Mouse (Mus musculus) liver, embryonic 16.5 days (tissue): ENCODE data around the gene 2810004N23Rik. TPM values are rescaled to one million over a fixed set of nuclear protein-coding genes. Genes with fewer than 3 reads are reported as not detected.

Experiments
- ATAC-seq: fragments of 200-750 bp; cut with Nextera tagmentation; 2 replicates; pipeline ENCODE4 v1.8.0; 2017; ENCODE audit warnings: low read depth, mild to moderate bottlenecking, moderate number of reproducible peaks, moderate library complexity
- H3K27ac ChIP-seq: fragments of 300-500 bp; sonication (generic); 2 replicates; pipeline ENCODE4 v1.5.1; 2014; ENCODE audit warnings: mild to moderate bottlenecking, low read length
- H3K27me3 ChIP-seq: fragments of 300-500 bp; sonication (generic); 2 replicates; pipeline ENCODE4 v1.6.1; 2014; ENCODE audit warnings: low read depth, low read length, mixed read lengths; ENCODE audit not compliant: control insufficient read depth, insufficient read depth
- H3K36me3 ChIP-seq: fragments of 300-500 bp; sonication (generic); 2 replicates; pipeline ENCODE4 v1.6.1; 2014; ENCODE audit warnings: mild to moderate bottlenecking; ENCODE audit not compliant: control insufficient read depth, insufficient read depth
- H3K4me1 ChIP-seq: fragments of 300-500 bp; sonication (generic); 2 replicates; pipeline ENCODE4 v1.6.1; 2014; ENCODE audit warnings: low read depth, low read length, mixed read lengths; ENCODE audit not compliant: control insufficient read depth
- H3K4me2 ChIP-seq: fragments of 300-500 bp; sonication (generic); 2 replicates; pipeline ENCODE4 v1.6.1; 2014; ENCODE audit warnings: low read depth, low read length, mixed read lengths
- H3K4me3 ChIP-seq: fragments of 300-500 bp; sonication (generic); 2 replicates; pipeline ENCODE4 v1.5.1; 2014; ENCODE audit warnings: low read depth, mild to moderate bottlenecking, low read length
- H3K9ac ChIP-seq: fragments of 300-500 bp; sonication (generic); 2 replicates; pipeline ENCODE4 v1.6.1; 2014; ENCODE audit warnings: low read depth, low read length
- H3K9me3 ChIP-seq: fragments of 300-500 bp; sonication (generic); replicated peaks from 2 replicates; pipeline ENCODE4 v1.6.1; 2016; ENCODE audit warnings: low read length; ENCODE audit not compliant: control insufficient read depth
- WGBS: fragments of 180-500 bp; shearing (Covaris S2); extraction: QIAGEN DNeasy Blood & Tissue Kit; methylation state at CpG from one replicate; pipeline ENCODE4 v1.1.7; 2014; ENCODE audit not compliant: insufficient replicate concordance; 5-methylcytosine and 5-hydroxymethylcytosine counted together
- polyA plus RNA-seq: library from polyadenylated mRNA; unstranded; fragments of >200 nt; fragmentation: Nextera tagmentation; extraction: Ambion mirVana; gene quantifications from 2 replicates; pipeline ENCODE4 v1.2.1, GENCODE M21; 2015

Gene 2810004N23Rik
- polyA plus RNA-seq, 1 experiment from 2014 or later: 16.9 TPM

DNA sequence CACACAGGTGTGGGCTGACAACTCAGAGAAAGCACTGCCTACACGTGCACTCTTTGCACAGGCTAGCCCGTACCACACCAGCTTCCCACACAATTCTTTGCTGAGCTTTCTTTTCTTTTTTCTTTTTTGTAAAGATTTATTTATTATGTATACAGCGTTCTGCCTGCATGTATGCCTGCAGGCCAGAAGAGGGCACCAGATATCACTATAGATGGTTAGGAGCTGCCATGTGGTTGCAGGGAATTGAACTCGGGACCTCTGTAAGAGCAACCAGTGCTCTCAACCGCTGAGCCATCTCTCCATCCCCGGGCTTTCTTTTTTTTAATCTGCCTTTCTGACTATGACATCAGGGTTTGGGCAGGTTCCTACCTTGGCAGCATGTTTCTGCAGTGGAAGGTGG, 39.4 kb downstream of the 2810004N23Rik start:
- 54% methylated on average over 6 of the region's 6 CpGs for WGBS
- H3K36me3 ChIP-seq: no peaks in the 10 kb centered on the region

GRCm38 (mm10) chr8:124820125-124820524, 42.8 kb downstream of the 2810004N23Rik start:
- Histone ChIP-seq H3K4me3 (no peak overlapping the region), H3K27ac (no peak overlapping the region), H3K9ac (no peak overlapping the region), H3K9me3 (peaks cover 3% of the 10 kb centered on the region; the same call in 1 of the 2 replicates), H3K4me2 (peak overlapping the region; percentile 36; the same call in 1 of the 2 replicates), H3K4me1 (no peaks in the 10 kb centered on the region), H3K27me3 (no peaks in the 10 kb centered on the region), H3K36me3 (no peaks in the 10 kb centered on the region)
- 49% methylated on average over 11 of the region's 11 CpGs for WGBS
- peak; percentile 37; the same call in 1 of the 2 replicates for ATAC-seq

More for the DNA sequence above, 39.4 kb downstream of the 2810004N23Rik start:
- no peaks in the 10 kb centered on the region for H3K9me3 ChIP-seq
- ATAC-seq: no peak
- no peak overlapping the region for H3K4me2 ChIP-seq
- no peaks in the 10 kb centered on the region; the same call in 1 of the 2 replicates for H3K4me1 ChIP-seq
- H3K27ac ChIP-seq: no peak overlapping the region
- H3K4me3 ChIP-seq: no peak overlapping the region
- H3K27me3 ChIP-seq: no peaks in the 10 kb centered on the region
- H3K9ac ChIP-seq: no peak overlapping the region

DNA sequence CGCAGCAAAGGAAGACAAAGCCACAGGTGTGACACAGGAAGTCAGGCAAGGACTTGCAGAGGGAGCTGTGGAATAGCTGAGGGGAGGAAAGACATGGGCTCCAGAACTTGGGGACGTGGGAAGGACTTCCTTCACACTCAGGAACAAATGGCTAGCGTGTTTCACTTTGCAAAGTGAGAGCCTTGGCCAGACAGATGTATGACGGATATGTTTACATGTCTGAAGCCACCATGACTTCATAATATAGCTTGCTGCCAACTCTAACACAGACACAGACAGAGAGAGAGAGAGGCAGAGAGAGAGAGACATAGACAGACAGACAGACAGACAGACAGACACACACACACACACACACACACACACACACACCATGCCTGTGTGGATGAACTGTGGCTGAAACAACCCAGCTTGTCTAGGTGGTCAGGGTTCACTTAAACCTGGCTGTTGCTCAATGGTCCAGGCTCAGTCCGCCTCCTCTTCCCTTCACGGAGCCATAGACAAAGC, 43.3 kb downstream of the 2810004N23Rik start:
- Histone ChIP-seq H3K4me1 (no peaks in the 10 kb centered on the region), H3K4me2 (peak overlapping the region; percentile 36; the same call in 1 of the 2 replicates), H3K4me3 (no peak overlapping the region), H3K9ac (no peak overlapping the region), H3K36me3 (no peaks in the 10 kb centered on the region), H3K27ac (no peak overlapping the region), H3K27me3 (no peaks in the 10 kb centered on the region), H3K9me3 (peaks cover 3% of the 10 kb centered on the region; the same call in 1 of the 2 replicates)
- 39% methylated on average over 6 of the region's 6 CpGs for WGBS
- ATAC-seq: peak; percentile 43

DNA sequence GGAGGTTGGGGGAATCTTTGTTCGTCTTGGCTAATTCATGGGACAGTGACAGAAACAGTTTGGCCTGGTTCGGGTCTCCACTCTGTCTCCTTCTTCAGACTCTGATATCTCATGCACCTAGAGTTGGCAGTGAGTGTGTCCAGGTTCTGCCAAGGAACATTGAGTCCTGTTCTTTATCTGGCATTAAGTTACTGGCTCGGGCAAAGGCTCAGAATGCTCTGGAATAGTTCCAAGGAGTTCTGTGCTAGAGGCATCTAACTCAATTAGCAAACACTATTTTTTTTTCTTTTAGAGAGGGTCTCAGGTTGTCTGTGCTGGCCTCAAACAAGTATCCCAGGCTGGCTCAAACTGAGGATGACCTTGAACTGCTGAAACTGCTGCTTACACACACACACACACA, 45.6 kb downstream of the 2810004N23Rik start:
- peaks cover 3% of the 10 kb centered on the region; the same call in 1 of the 2 replicates for H3K9me3 ChIP-seq
- H3K4me1 ChIP-seq: no peaks in the 10 kb centered on the region
- no peak for ATAC-seq
- no peaks in the 10 kb centered on the region for H3K36me3 ChIP-seq
- no peak overlapping the region for H3K4me2 ChIP-seq
- 66% methylated on average over 3 of the region's 3 CpGs for WGBS
- H3K27me3 ChIP-seq: no peaks in the 10 kb centered on the region
- H3K27ac ChIP-seq: no peak overlapping the region
- no peak overlapping the region for H3K4me3 ChIP-seq
- no peak overlapping the region for H3K9ac ChIP-seq

GRCm38 (mm10) chr8:124816866-124817265, 46.1 kb downstream of the 2810004N23Rik start:
- H3K4me2 ChIP-seq: no peak overlapping the region
- H3K4me1 ChIP-seq: no peaks in the 10 kb centered on the region
- ATAC-seq: no peak
- 66% methylated on average over 11 of the region's 11 CpGs for WGBS
- no peaks in the 10 kb centered on the region for H3K27me3 ChIP-seq
- no peak overlapping the region for H3K27ac ChIP-seq
- H3K4me3 ChIP-seq: no peak overlapping the region
- no peak overlapping the region for H3K9ac ChIP-seq
- H3K36me3 ChIP-seq: no peaks in the 10 kb centered on the region
- H3K9me3 ChIP-seq: peaks cover 3% of the 10 kb centered on the region; the same call in 1 of the 2 replicates

GRCm38 (mm10) chr8:124815870-124816269, 47.0 kb downstream of the 2810004N23Rik start:
- no peak overlapping the region for H3K4me3 ChIP-seq
- peaks cover 3% of the 10 kb centered on the region; the same call in 1 of the 2 replicates for H3K9me3 ChIP-seq
- H3K4me1 ChIP-seq: no peaks in the 10 kb centered on the region
- H3K27ac ChIP-seq: no peak overlapping the region
- H3K27me3 ChIP-seq: no peaks in the 10 kb centered on the region
- no peaks in the 10 kb centered on the region for H3K36me3 ChIP-seq
- 77% methylated on average over 12 of the region's 12 CpGs for WGBS
- no peak overlapping the region for H3K4me2 ChIP-seq
- ATAC-seq: no peak
- no peak overlapping the region for H3K9ac ChIP-seq

GRCm38 (mm10) chr8:124813326-124813725, 49.6 kb downstream of the 2810004N23Rik start:
- H3K9me3 ChIP-seq: peaks cover 3% of the 10 kb centered on the region; the same call in 1 of the 2 replicates
- no peak overlapping the region for H3K9ac ChIP-seq
- no peaks in the 10 kb centered on the region for H3K27me3 ChIP-seq
- 76% methylated on average over 4 of the region's 4 CpGs for WGBS
- H3K4me2 ChIP-seq: no peak overlapping the region
- no peak overlapping the region for H3K27ac ChIP-seq
- no peak overlapping the region for H3K4me3 ChIP-seq
- no peak for ATAC-seq
- no peaks in the 10 kb centered on the region for H3K36me3 ChIP-seq
- H3K4me1 ChIP-seq: no peaks in the 10 kb centered on the region

DNA sequence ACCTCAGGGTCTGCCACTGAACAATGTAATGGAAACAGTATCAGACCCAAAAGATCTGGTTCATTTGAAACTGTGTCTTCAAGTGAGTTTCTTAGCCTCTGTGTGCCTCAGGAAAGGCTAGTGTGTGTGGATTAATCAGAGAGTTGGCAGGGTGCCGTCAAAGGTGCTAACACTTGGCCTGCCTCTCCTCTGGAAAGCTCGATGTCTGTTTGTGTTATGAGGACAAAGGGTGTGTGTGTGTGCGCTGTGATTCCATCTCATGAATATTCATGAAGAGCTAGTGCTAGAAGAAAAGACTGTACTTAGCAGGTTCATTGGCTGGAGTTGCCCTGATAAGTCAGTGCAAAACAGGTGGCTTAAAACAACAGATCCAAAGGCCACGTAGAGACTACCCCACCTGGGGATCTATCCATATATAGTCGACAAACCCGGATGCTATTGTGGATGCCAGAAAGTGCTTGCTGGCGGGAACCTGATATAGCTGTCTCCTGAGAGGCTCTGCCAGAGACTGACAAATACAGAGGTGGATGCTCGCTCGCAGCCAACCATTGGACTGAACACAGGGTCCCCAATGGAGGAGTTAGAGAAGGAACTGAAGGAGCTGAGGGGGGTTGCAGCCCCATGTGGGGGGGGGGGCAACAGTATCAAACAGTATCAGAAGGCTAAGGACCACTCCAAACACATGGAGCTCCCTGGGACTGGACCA, 52.1 kb downstream of the 2810004N23Rik start:
- no peak for ATAC-seq
- Histone ChIP-seq H3K4me1 (no peaks in the 10 kb centered on the region), H3K27ac (no peak overlapping the region), H3K9me3 (no peaks in the 10 kb centered on the region), H3K36me3 (no peaks in the 10 kb centered on the region), H3K4me2 (no peak overlapping the region), H3K27me3 (no peaks in the 10 kb centered on the region), H3K4me3 (no peak overlapping the region), H3K9ac (no peak overlapping the region)
- 50% methylated on average over 9 of the region's 9 CpGs for WGBS

DNA sequence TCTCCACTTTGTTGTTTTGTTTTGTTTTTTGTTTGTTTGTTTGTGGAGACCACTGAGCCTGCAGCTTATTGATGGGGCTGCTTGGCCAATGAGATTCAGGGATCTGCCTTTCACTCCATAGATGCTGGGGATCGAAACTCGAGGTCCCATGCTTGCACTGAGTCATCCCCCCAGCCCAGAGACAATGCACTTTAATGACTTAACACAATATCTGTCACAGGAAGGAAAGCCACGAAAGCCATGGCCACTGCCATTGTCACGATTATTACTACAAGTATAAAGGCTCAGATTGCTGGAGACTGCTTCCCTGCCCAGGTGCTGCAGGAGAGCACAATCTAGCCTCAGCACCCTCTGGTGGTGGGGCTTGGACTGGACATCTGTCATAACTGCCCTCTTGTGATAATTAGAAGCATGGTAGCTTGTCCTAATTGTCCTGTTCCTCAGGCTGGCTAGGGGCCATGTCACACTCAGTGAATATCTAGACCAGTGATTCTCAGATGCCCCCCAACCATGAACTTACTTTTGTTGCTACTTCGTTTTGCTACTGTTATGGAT, 52.8 kb downstream of the 2810004N23Rik start:
- Histone ChIP-seq H3K4me1 (no peaks in the 10 kb centered on the region), H3K9me3 (no peaks in the 10 kb centered on the region), H3K4me3 (no peak overlapping the region), H3K27me3 (no peaks in the 10 kb centered on the region), H3K4me2 (no peak overlapping the region), H3K9ac (no peak overlapping the region), H3K27ac (no peak overlapping the region), H3K36me3 (no peaks in the 10 kb centered on the region)
- WGBS: 28% methylated on average over 5 of the region's 5 CpGs
- no peak for ATAC-seq
